Mouse (Mus musculus) heart, embryonic 15.5 days (tissue): Measurements from ENCODE around the gene Irak3. TPM values are rescaled to one million over a fixed set of nuclear protein-coding genes. Genes with fewer than 3 reads are reported as not detected.

Experiments
- ATAC-seq: fragments of 200-750 bp; cut with Nextera tagmentation; replicated peaks from 2 replicates; pipeline ENCODE4 v1.8.0; 2017; ENCODE audit warnings: low read depth, moderate TSS enrichment; ENCODE audit not compliant: insufficient number of reproducible peaks, insufficient read depth, low FRiP score
- H3K27ac ChIP-seq: fragments of 300-500 bp; sonication (generic); 2 replicates; pipeline ENCODE4 v1.5.1; 2015; ENCODE audit warnings: mild to moderate bottlenecking, inconsistent platforms
- H3K27me3 ChIP-seq: fragments of 300-500 bp; sonication (generic); 2 replicates; pipeline ENCODE4 v1.6.1; 2015; ENCODE audit warnings: inconsistent platforms
- H3K36me3 ChIP-seq: fragments of 300-500 bp; sonication (generic); 2 replicates; pipeline ENCODE4 v1.6.1; 2015; ENCODE audit warnings: mild to moderate bottlenecking, inconsistent platforms
- H3K4me1 ChIP-seq: fragments of 300-500 bp; sonication (generic); replicated peaks from 2 replicates; pipeline ENCODE4 v1.6.1; 2015; ENCODE audit warnings: inconsistent platforms
- H3K4me2 ChIP-seq: fragments of 300-500 bp; sonication (generic); 2 replicates; pipeline ENCODE4 v1.6.1; 2015; ENCODE audit warnings: inconsistent platforms, mild to moderate bottlenecking, moderate library complexity
- H3K4me3 ChIP-seq: fragments of 300-500 bp; sonication (generic); 2 replicates; pipeline ENCODE4 v1.5.1; 2015; ENCODE audit warnings: mild to moderate bottlenecking, inconsistent platforms
- H3K9ac ChIP-seq: fragments of 300-500 bp; sonication (generic); 2 replicates; pipeline ENCODE4 v1.6.1; 2015; ENCODE audit warnings: mild to moderate bottlenecking, inconsistent platforms
- H3K9me3 ChIP-seq: fragments of 300-500 bp; sonication (generic); replicated peaks from 2 replicates; pipeline ENCODE4 v1.6.1; 2016; ENCODE audit warnings: inconsistent platforms
- WGBS: fragments of 180-500 bp; shearing (Covaris S2); methylation state at CpG from one replicate; pipeline ENCODE4 v1.1.7; 2015; ENCODE audit warnings: mixed read lengths; 5-methylcytosine and 5-hydroxymethylcytosine counted together
- polyA plus RNA-seq: library from polyadenylated mRNA; unstranded; fragments of >200 nt; fragmentation: Nextera tagmentation; extraction: Ambion mirVana; gene quantifications from 2 replicates; pipeline ENCODE4 v1.2.1, GENCODE M21; 2015

Gene Irak3
- polyA plus RNA-seq, 1 experiment from 2014 or later = 0.59 TPM

- no peak overlapping the region for H3K4me3 ChIP-seq
- ATAC-seq = no peak
- no peaks in the 10 kb centered on the region for H3K9me3 ChIP-seq
- 83% methylated on average over 15 of the region's 15 CpGs for WGBS
- no peak overlapping the region for H3K9ac ChIP-seq
- no peak overlapping the region for H3K27ac ChIP-seq
- H3K4me1 ChIP-seq = no peaks in the 10 kb centered on the region
- H3K27me3 ChIP-seq = no peaks in the 10 kb centered on the region
- no peak overlapping the region for H3K4me2 ChIP-seq
- H3K36me3 ChIP-seq = no peaks in the 10 kb centered on the region
Observed at GRCm38 (mm10) chr10:120174192-120174705, 27.7 kb downstream of the Irak3 start.

- Histone ChIP-seq H3K27ac (no peak overlapping the region), H3K36me3 (no peaks in the 10 kb centered on the region), H3K4me2 (no peak overlapping the region), H3K4me3 (no peak overlapping the region), H3K4me1 (no peaks in the 10 kb centered on the region), H3K9me3 (no peaks in the 10 kb centered on the region), H3K9ac (no peak overlapping the region), H3K27me3 (no peaks in the 10 kb centered on the region)
- no peak for ATAC-seq
- 52% methylated on average over 5 of the region's 5 CpGs for WGBS
Observed at GRCm38 (mm10) chr10:120171340-120171739, 30.6 kb downstream of the Irak3 start.

GRCm38 (mm10) chr10:120170277-120170676, 31.7 kb downstream of the Irak3 start:
- Histone ChIP-seq H3K4me3 (no peak overlapping the region), H3K4me1 (no peaks in the 10 kb centered on the region), H3K4me2 (no peak overlapping the region), H3K9me3 (no peaks in the 10 kb centered on the region), H3K27me3 (no peaks in the 10 kb centered on the region), H3K9ac (no peak overlapping the region), H3K36me3 (no peaks in the 10 kb centered on the region), H3K27ac (no peak overlapping the region)
- no peak for ATAC-seq
- 74% methylated on average over 4 of the region's 4 CpGs for WGBS

- H3K9ac ChIP-seq = no peak overlapping the region
- H3K27me3 ChIP-seq = no peaks in the 10 kb centered on the region
- no peaks in the 10 kb centered on the region for H3K9me3 ChIP-seq
- no peak overlapping the region for H3K4me3 ChIP-seq
- H3K4me2 ChIP-seq = no peak overlapping the region
- WGBS = 78% methylated on average over 5 of the region's 5 CpGs
- H3K4me1 ChIP-seq = no peaks in the 10 kb centered on the region
- no peak for ATAC-seq
- no peaks in the 10 kb centered on the region for H3K36me3 ChIP-seq
- H3K27ac ChIP-seq = no peak overlapping the region
Observed at GRCm38 (mm10) chr10:120169841-120170240, 32.1 kb downstream of the Irak3 start.

GRCm38 (mm10) chr10:120169064-120169463, 32.9 kb downstream of the Irak3 start:
- Histone ChIP-seq H3K4me1 (no peaks in the 10 kb centered on the region), H3K9ac (no peak overlapping the region), H3K36me3 (no peaks in the 10 kb centered on the region), H3K9me3 (no peaks in the 10 kb centered on the region), H3K27me3 (no peaks in the 10 kb centered on the region), H3K4me3 (no peak overlapping the region), H3K27ac (no peak overlapping the region), H3K4me2 (no peak overlapping the region)
- 45% methylated on average over 10 of the region's 10 CpGs for WGBS
- no peak for ATAC-seq

GRCm38 (mm10) chr10:120168070-120168469, 33.9 kb downstream of the Irak3 start:
- no peak for ATAC-seq
- Histone ChIP-seq H3K4me1 (no peaks in the 10 kb centered on the region), H3K9ac (no peak overlapping the region), H3K27ac (no peak overlapping the region), H3K4me2 (no peak overlapping the region), H3K27me3 (no peaks in the 10 kb centered on the region), H3K4me3 (no peak overlapping the region), H3K36me3 (no peaks in the 10 kb centered on the region), H3K9me3 (no peaks in the 10 kb centered on the region)
- 83% methylated on average over 1 of the region's 1 CpGs for WGBS

GRCm38 (mm10) chr10:120165793-120166503, 36.0 kb downstream of the Irak3 start:
- WGBS = 85% methylated on average over 17 of the region's 17 CpGs
- Histone ChIP-seq H3K4me2 (no peak overlapping the region), H3K27me3 (no peaks in the 10 kb centered on the region), H3K9me3 (no peaks in the 10 kb centered on the region), H3K27ac (no peak overlapping the region), H3K9ac (no peak overlapping the region), H3K4me3 (no peak overlapping the region), H3K36me3 (no peaks in the 10 kb centered on the region), H3K4me1 (no peaks in the 10 kb centered on the region)
- no peak for ATAC-seq

GRCm38 (mm10) chr10:120164931-120165792, 36.8 kb downstream of the Irak3 start:
- H3K4me2 ChIP-seq = no peak overlapping the region
- H3K4me3 ChIP-seq = no peak overlapping the region
- no peaks in the 10 kb centered on the region for H3K9me3 ChIP-seq
- H3K9ac ChIP-seq = no peak overlapping the region
- no peaks in the 10 kb centered on the region for H3K36me3 ChIP-seq
- no peaks in the 10 kb centered on the region for H3K4me1 ChIP-seq
- no peak overlapping the region for H3K27ac ChIP-seq
- ATAC-seq = no peak
- WGBS = 82% methylated on average over 19 of the region's 19 CpGs
- H3K27me3 ChIP-seq = no peaks in the 10 kb centered on the region

- 82% methylated on average over 7 of the region's 7 CpGs for WGBS
- H3K9me3 ChIP-seq = no peaks in the 10 kb centered on the region
- no peak for ATAC-seq
- H3K4me2 ChIP-seq = no peak overlapping the region
- no peak overlapping the region for H3K27ac ChIP-seq
- H3K4me3 ChIP-seq = no peak overlapping the region
- H3K4me1 ChIP-seq = no peaks in the 10 kb centered on the region
- no peaks in the 10 kb centered on the region for H3K27me3 ChIP-seq
- H3K36me3 ChIP-seq = no peaks in the 10 kb centered on the region
- H3K9ac ChIP-seq = no peak overlapping the region
Observed at GRCm38 (mm10) chr10:120163490-120163889, 38.4 kb downstream of the Irak3 start.

- Histone ChIP-seq H3K27ac (no peak overlapping the region), H3K4me2 (no peak overlapping the region), H3K36me3 (no peaks in the 10 kb centered on the region), H3K4me1 (no peaks in the 10 kb centered on the region), H3K27me3 (no peaks in the 10 kb centered on the region), H3K9me3 (no peaks in the 10 kb centered on the region), H3K9ac (no peak overlapping the region), H3K4me3 (no peak overlapping the region)
- ATAC-seq = no peak
- 72% methylated on average over 10 of the region's 10 CpGs for WGBS
Observed at GRCm38 (mm10) chr10:120162840-120163239, 39.1 kb downstream of the Irak3 start.

- Histone ChIP-seq H3K4me2 (no peak overlapping the region), H3K4me1 (no peaks in the 10 kb centered on the region), H3K27me3 (no peaks in the 10 kb centered on the region), H3K36me3 (no peaks in the 10 kb centered on the region), H3K27ac (no peak overlapping the region), H3K9ac (no peak overlapping the region), H3K9me3 (no peaks in the 10 kb centered on the region), H3K4me3 (no peak overlapping the region)
- WGBS = 76% methylated on average over 9 of the region's 9 CpGs
- ATAC-seq = no peak
Observed at GRCm38 (mm10) chr10:120160533-120160932, 41.4 kb downstream of the Irak3 start.
